Mouse (Mus musculus): ENCODE measurements around the gene Fbxo24.

Gene Fbxo24

DNA sequence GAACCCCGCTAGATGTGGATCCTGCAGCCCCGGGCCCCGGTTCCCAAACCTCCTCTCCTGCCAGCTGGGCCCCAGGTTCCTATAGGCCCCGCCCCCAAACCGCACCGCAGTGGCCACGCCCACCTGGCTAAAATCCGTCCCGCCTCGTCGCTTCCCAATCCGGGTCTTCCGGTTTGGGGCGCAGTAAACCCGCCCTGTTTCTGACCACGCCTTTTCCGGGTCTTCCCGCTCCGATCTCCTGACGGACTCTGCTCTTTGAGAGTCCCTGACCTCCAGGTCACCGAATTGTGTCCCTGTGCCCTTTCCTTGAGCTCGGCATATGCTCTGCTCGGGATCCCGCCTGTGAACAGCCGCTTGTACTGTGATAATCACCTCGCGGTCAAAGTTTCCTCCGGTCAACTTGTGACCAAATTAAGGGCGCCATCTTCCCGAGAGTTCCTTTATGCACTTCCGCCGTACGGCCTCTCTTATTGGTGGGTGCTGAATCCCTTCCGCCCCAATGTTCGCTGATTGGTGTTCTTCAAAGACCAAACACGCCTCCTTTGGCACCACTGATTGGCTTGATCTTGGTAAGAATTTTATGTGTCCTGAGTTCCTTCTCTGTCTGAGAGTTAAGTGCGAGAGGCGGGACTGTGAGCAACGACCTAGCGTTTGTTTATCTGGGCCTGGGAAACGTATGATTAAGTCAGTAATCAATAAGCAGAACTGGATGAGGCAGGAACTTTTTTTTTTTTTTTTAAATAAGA, 28.0 kb downstream of the Fbxo24 start, which contains the start of gene Mospd3:
Mospd3 (minus strand) TSS at position 440 of the 746 bp plus-strand sequence.
- DNase-seq (ENCODE audit: low read depth) = peak; percentile 95

DNA sequence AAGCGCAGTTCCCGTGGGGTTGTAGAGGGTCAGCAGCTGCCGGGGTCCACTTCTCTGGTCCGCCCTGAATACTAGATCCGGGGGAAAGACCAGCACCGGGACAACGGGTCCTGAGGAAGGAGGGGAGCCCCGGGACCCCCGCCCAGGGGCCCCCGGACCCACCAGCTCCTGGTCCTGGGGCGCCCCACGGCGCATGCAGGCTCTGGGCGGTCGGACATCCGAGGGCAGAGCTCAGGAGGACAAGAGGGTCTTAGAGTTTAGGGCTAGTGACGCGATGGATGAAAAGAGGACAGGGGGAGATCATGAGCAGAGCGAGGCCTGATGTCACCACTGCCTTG, 28.6 kb downstream of the Fbxo24 start:
- DNase-seq (ENCODE audit: low read depth) = no peak

DNA sequence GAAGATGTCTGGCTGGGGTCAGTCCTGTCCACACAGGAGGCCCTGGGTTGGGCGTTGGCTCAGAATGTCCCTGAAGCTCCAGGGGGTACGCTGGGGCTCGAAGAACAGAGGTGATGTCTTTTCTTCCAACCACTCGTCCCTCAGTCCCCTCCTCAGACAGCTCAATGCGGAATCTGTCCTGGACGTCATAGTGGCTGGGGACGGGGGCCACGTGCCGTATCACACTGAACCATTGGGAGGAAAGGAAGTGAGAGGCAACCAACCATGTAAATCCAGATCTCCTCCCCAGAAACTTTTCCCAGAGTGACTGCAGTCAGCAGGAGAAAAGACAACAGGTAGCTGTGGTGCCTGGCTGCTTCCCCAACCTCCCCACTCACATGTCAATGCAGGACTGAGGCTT, 29.2 kb downstream of the Fbxo24 start:
- DNase-seq (ENCODE audit: low read depth) = no peak

DNA sequence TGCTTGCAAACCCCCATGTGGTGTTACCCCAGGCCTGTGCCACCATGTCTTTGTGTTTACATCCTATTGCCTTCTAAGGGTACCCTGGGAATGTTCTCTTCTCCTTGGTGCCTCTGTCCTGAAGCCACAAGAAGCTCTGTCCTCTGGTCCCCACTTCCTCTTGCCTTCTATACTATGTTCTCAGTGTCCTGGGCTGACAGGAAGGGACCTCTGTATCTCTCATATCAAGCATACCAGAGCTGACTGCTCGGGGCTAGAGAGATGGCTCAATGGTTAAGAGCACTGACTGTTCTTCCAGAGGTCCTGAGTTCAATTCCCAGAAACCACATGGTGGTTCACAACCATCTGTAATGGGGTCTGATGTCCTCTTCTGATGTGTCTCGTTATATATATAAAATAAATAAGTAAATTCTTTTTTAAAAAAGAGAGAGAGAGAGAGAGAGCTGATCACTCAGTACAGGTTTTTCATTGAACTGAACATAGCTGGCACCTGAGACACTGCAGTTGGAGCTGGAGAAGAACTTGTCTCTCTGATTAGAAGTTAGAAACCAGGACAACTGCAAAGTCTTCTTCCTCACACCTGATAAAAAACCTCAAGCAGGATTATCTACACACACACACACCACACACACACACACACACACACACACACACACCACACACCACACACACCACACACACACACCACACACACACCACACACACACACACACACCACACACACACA, 30.5 kb downstream of the Fbxo24 start:
- no peak for DNase-seq (ENCODE audit: low read depth)

DNA sequence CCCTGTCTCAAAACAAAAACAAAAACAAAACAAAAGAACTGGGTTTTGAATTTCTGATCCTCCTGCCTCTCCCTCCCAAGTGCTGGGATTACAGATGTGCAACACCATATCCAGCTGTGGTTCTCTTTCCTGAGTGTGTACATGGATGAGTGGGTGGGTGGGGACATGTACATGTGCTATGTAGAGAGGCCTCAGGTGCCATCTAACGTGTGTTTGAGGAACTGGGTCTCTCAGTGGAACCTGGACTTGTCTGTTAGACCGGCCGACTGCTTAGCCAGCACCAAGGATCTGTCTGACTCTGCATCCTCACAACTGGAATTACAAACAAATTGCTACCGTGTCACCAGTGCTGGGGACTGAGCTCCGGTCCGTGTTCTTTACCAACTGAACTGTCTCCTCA, 31.2 kb downstream of the Fbxo24 start:
- DNase-seq (ENCODE audit: low read depth) = no peak

DNA sequence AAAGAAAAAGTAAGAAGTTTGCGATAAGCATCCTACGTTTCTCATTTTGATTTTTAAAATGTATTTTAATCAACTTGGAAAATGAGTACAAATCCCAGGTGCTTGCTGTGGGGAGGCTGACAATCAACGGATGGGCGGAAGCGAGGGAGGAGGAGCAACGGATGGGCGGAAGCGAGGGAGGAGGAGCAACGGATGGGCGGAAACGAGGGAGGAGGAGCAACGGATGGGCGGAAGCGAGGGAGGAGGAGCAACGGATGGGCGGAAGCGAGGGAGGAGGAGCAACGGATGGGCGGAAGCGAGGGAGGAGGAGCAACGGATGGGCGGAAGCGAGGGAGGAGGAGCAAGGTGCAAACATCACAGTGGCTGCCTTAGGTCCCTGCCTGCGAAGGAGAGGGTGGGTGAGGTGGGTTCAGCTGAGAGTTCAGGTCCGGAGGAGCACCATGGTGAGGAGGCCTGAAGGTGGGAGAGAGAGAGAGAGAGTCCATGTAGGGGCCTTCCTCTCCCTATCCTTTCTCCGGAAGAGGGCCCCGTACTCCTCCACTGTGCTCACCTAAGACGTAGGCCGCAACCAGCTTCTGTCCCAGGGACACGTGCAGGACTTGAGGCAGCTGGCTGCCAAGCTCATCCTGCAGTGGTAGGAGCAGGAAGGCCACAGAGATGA, 32.1 kb downstream of the Fbxo24 start:
- no peak for DNase-seq (ENCODE audit: low read depth)

DNA sequence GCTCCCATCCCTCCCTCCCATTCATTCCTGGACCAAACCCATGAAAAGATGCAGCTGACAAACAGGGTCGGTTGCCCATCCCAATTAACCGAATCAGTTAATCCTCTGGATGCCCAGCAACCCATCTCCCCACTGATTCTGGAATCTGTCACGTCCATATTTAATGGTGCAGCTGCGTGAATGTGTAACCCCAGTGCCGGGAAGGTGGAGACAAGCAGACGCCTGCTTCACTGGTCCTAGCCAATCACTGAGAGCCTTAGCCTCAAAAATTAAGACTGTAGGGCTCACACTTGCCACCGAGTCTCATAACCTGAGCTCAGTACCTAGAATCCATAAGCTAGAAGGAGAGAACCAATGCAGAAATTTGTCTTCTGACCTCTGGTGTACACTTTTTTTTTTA, 32.9 kb downstream of the Fbxo24 start:
- DNase-seq (ENCODE audit: low read depth) = no peak

DNA sequence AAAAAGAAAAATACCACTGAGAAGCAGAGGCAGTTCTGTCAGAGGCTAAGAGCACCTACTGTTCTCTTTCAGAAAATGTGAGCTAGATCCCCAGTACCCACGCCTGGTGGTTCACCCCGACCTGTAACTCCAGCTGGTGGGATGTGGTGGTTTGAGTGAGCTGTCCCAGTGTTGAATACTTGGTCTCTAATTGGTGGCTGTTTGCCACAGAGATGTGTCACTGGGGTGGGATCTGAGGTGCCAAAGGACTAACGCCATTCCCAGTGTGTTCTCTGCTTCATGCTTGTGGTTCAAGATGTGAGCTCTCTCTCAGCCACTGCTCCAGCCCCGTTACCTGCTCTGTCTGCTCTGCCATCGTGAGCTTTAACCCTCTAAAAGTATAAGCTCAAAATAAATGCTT, 38.3 kb downstream of the Fbxo24 start:
- DNase-seq (ENCODE audit: low read depth) = no peak

DNA sequence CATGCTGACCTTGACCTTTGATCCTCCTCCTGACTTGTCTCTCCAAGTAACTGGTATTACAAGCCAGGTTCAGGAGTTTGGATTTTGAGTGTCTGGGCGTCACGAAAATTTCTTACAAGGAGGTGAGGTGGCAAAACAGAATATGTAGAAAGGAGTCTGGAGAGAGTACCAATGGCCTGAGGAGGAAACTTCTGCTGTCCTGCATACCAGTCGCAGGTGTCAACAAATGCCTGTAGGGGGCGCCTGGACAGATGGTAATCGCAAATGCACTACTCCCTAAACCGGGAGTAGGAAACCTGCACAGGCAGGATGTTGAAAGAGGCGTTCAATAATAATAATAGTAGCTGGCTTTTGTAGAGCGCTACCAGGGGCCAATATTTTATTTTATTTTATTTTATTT, 43.8 kb downstream of the Fbxo24 start:
- peak; percentile 53 for DNase-seq (ENCODE audit: low read depth)

DNA sequence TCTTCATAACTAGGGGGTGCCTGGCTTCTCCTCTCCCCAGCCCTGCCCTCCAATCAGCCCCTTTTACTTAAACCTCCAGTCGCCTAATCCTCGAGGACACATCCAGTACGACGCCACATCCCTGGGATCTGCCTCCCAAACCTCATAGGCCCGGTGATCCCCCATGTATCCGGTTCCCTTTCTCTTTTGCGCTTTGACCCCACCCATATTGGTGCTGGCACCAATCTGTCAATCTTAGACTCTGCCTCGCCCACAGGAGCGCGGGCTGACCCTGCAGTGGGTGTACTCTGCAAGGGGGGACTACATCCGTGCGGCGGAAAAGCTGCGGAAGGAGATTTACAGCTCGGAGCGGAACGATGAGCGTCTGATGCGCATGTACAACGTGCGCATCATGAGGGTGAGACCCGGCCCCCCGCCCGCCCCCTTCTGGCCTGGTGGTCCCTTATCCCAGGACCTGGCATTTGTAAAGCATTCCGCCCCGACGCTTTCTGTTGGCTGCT, 45.1 kb downstream of the Fbxo24 start:
- no peak for DNase-seq (ENCODE audit: low read depth)

DNA sequence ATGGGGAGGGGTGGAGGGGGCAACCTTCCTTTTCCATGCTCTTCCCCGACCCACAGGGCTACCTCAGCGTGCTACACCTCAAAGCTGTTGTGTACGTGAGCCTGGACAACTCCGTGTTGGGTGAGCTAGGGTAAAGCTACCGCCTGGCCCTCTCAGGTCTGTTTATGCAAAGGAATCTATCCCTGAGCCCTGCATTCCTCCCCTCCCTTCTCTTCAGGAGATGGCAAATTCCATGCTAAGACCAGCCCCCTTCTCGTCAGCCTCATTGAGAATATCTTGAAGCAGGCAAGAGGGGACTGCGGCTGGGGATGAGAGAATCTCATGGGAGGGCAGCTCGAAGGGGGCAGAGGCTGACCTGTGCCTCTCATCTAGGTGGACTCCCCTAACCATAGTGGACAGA, 46.1 kb downstream of the Fbxo24 start:
- DNase-seq (ENCODE audit: low read depth) = no peak

DNA sequence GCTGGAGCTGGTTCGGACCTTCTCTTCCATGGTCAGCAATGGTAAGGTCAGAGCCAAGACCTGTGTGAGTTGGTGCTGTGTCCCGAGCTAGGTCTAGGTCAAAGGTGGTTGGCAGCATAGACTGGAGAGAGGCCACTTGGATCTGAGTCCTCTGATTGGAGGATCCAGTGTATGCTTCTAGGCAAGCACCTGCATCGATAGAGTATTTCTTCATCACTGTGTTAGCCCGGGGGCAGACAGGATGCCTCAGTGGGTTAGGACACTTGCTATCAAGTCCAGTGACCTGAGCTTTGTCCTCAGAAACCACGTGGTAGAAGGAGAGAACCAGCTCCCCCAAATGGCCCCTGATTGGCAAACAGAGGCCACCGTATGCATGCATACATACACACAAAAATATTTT, 48.6 kb downstream of the Fbxo24 start:
- DNase-seq (ENCODE audit: low read depth) = no peak

DNA sequence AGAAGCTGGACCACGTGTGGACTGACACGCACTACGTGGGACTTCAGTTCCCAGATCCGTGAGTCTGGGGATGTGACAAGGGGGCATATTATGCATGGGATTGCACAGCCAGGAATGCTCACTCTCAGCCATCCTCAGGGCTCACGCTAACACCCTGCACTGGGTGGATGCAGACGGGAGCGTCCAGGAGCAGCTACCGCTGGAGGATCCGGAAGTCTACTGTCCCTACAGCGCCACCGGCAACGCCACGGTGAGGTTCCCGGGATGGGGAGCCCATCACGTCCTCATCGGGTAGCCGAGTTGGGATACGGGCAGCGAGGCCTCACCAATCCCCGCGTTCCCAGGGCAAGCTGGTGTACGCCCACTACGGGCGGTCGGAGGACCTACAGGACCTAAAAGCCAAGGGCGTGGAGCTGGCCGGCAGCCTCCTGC, 54.3 kb downstream of the Fbxo24 start:
- DNase-seq (ENCODE audit: low read depth) = no peak

DNA sequence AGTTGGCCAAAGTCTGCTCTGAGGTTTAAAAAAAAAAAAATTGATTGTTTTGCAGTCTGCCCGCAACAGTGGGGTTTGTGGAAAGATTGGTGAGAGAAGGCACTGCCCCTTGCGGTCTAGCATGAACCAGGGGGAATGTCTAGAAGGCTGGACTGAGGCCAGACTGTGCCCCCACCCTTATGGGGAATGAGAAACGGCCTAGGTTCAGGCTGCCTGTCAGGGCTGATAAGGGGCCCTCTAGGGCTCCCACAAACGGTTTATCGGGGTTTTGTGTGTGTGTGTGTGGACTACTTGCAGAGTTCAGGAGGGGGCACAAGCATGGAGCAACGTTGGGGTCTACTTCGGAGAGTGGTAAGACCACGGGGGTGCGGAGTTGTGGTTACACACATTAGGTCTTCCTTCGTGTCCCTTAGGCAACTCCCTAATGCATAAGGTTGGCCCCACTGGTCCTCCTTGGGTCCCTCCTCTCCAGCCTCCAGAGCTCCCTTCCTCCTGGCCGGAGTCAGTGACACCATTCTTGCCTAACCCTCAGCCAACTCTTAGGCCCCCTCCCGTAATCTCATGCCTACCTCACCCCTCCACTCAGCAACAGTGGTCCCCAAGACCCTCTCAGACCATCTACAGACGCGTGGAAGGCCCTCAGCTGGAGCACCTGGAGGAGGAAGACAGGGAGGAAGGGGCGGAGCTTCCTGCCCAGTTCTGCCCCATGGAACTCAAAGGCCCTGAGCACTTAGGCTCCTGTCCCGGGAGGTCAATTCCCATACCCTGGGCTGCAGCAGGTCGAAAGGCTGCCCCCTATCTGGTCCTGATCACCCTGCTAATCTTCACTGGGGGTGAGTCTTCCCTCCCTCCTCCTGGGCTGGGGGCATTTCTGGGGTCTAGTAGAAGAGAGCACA, 57.9 kb downstream of the Fbxo24 start:
- peak; percentile 51 for DNase-seq (ENCODE audit: low read depth)

DNA sequence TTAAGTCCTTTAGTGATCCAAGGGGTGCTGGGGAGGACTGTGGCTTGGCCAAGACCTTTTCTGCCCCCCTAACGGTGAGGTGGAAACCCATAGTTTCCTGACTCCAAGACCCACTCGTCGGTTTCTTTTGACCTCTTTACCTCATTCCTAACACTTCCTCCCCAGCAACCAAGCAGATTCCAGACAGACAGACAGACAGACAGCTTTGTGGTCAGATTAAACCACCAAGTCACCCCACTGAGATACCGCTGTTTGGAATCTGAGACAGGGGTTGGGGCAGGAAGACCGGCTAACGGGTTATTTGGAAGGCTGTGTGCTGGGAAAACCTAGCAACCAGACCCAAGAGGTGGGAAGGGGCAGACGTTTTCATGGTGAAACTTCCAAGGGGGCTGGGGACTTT, 58.6 kb downstream of the Fbxo24 start:
- no peak for DNase-seq (ENCODE audit: low read depth)

DNA sequence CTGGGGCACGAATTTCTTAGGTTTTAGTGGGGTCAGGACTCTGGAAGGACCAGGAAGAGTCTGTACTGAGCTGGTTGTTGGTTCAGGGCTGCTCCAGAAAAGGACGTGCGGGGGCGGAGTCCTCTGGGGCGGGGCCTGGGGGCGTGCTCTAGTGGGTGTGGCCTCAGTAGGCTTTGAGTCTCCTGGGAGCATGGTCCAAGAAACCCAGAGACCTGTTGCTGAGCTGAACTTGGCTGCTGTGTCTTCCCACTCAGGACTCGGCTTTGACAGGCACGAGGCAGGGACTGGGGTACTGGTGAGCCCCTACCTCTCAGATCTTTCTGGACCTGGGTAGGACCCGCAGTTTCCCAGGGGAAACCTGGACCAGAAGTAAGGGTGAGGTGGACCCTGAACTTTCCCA, 59.1 kb downstream of the Fbxo24 start, which contains the start of gene Tfr2:
Tfr2 (plus strand) TSS at position 176 of the 400 bp plus-strand sequence.
- peak; percentile 77 for DNase-seq (ENCODE audit: low read depth)

DNA sequence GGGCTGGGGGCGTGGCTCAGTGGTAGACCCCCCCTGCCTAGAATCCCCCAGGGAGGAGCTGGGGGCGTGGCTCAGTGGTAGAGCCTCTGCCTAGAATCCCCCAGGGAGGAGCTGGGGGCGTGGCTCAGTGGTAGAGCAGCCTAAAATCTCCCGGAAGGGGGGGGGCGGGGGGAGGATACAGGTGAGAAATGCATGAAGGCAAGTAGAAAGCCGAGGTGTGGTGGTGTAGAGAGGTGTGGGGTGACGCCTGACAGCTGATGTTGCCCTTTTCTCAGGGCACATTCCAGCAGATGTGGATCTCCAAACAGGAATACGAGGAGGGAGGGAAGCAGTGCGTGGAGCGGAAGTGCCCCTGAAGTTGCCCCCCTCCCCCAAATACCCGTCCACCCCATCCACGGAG, 59.8 kb downstream of the Fbxo24 start:
- DNase-seq (ENCODE audit: low read depth) = no peak

DNA sequence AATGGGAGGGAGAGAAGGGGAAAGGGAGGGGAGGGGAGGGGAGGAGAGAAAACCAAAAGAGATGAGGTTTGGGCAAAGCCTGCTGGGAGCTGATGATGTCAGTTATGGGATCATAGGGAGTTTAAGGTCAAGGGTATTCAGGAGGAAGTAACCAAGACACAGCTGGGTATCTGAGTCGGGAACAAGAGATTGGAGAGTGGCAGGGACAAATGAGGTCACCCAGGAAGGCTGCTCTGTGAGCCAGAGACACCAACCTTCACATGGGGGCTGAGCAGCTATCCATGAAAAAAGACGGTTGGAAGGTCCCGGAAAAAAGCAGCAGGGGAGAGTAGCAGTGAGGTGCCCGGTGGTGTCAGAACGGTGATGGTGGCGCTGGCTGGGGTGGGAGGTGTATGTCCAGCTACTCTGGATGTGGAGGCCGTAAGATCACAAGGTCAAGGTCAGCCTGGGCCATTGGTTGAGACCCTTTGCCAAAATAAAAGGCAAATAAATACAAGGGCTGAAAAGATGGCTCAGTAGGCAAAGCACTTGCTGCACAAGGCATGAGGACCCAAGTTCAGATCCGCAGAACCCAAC, 60.5 kb downstream of the Fbxo24 start:
- DNase-seq (ENCODE audit: low read depth) = no peak

DNA sequence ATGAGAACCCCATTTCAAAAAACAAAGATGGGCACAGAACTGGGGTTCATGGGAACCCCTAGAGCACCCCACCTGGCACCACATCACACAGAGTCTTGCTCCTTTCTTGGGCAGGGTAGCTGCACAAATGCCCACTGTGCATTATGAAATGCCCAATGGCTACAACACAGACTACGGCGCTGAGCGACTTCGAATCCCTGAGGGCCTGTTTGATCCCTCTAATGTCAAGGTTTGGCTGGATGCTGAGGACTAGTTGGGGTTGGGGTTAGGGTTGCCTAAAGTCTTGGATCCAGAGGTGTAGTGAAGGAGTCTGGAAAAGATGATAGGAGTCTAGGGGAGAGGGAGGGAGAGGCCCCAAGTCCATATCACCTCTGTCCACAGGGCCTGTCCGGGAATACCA, 62.4 kb downstream of the Fbxo24 start:
- no peak for DNase-seq (ENCODE audit: low read depth)

DNA sequence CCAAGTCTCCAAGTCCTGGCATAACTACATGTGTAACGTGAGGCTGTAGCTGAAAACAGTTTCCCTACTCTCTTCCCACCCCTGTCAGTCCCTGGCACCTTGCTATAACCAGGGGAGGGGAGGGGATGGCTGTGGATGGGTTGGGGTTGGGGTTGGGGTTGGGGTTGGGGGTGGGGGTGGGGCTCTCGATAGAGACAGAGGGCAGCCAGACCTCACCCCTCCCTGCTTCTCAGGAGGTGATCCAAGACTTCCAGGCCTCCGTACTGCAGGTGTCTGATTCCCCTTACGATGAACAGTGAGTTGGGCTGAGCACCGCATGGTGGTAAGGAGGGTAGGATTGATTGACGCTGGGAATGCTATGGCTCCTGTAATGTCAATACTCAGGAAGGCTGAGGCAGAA, 63.1 kb downstream of the Fbxo24 start:
- no peak for DNase-seq (ENCODE audit: low read depth)

DNA sequence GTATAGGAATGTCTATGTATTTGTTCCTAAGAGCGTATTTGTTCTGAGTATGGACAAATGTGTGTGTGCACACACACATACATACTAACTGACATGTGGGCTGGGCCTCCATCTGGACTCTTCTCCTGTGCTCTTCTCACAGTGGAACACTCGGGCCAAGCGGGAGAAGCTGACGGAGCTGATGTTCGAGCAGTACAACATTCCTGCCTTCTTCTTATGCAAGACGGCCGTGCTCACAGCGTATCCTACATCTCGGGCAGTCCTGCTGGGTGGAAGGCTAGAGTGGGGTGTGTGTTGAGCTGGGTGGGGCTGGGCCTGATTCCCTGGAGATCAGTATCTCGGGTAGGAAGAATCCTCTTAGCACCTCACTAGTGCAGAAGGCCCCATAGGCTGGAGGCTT, 65.8 kb downstream of the Fbxo24 start:
- no peak for DNase-seq (ENCODE audit: low read depth)
